Mouse (Mus musculus): ENCODE data around the gene Hmgcs2. TPM values are rescaled to one million over a fixed set of nuclear protein-coding genes. Genes with fewer than 3 reads are reported as not detected.

The Hmgcs2 gene
- polyA plus RNA-seq (2014; fragmentation: Nextera tagmentation; extraction: Ambion mirVana), result 2.9 and 5.2 TPM in 2 replicates

DNA sequence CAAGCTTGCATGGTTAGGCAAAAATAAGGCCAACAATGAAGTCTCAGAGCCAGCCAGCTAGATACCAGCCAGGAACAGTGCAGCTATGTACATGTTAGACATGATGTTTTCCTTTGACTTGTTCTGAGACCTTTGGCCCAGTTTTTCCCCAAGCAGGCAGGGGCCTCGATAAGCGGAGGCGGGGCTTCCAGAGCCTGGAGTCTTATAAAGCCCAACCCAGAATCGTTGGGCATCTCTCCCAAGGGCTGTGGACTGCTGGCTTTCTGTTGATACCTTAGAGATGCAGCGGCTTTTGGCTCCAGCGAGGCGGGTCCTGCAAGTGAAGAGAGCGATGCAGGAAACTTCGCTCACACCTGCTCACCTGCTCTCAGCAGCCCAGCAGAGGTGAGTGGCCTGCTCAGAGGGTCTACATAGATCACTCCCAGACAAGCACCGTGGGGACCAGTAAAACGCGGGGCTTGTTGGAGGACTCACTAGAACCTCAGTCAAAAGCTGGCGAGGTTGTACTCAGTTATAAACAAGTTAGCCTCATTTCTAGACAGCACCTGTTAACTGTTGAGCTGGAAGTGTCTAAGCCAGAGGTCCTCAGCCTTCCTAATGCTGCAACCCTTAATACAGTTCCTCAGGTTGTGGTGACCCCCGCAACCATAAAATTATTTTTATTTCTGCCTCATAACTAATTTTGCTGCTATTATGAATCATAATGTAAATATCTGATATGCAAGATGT, at the start of gene Hmgcs2:
Hmgcs2 (plus strand) TSS at position 232 of the 729 bp plus-strand sequence.
- ATAC-seq (ENCODE audit: low FRiP score) (peak; percentile 38), DNase-seq (ENCODE audit: low spot score) (peak; percentile 9)
- Histone ChIP-seq H3K36me3 (ENCODE audit: control insufficient read depth, insufficient read depth, low read length) (no peaks in the 10 kb centered on the region), H3K4me2 (replicated peaks; ENCODE audit: low read depth, low read length) (no peak within 1 kb of the TSS), H3K27ac (ENCODE audit: low read depth, low read length) (no peak within 1 kb of the TSS), H3K9me3 (ENCODE audit: control insufficient read depth, low read length) (no peaks in the 10 kb centered on the region), H3K4me3 (ENCODE audit: low read depth, low read length) (no peak within 1 kb of the TSS), H3K9ac (ENCODE audit: low read depth, low read length) (no peak within 1 kb of the TSS), H3K27me3 (ENCODE audit: control insufficient read depth, insufficient read depth, low read length) (no peaks in the 10 kb centered on the region), H3K4me1 (replicated peaks; ENCODE audit: control insufficient read depth, insufficient read depth, low read length) (no peaks in the 10 kb centered on the region)
- 68% methylated on average over 14 of the region's 14 CpGs for WGBS

DNA sequence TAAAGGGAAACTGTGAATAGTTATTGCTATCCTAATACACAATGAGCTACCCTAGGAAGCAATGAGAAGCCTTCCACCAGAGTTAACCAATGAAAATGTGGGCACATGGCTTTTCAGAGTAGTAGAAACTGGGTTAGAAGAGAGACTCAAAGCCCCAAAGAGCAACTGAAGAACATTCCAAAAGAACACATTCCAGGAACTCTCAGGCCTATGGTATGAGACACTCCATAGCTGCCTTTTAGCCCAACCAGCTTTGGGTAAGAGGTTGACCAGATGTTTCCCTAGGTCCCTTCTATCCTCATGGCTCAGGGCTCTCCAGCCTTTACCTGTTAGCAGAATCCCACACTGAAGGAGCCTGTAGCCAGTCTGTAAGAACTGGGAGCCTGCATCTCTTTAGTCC, 46.7 kb upstream of the Hmgcs2 start:
- DNase-seq (ENCODE audit: low spot score), result no peak
- H3K9me3 ChIP-seq (ENCODE audit: control insufficient read depth, low read length), result no peaks in the 10 kb centered on the region
- H3K4me1 ChIP-seq (replicated peaks; ENCODE audit: control insufficient read depth, insufficient read depth, low read length), result no peaks in the 10 kb centered on the region
- H3K27me3 ChIP-seq (ENCODE audit: control insufficient read depth, insufficient read depth, low read length), result no peaks in the 10 kb centered on the region
- no peak for ATAC-seq (ENCODE audit: low FRiP score)
- no peak overlapping the region for H3K27ac ChIP-seq (ENCODE audit: low read depth, low read length)
- no peaks in the 10 kb centered on the region for H3K36me3 ChIP-seq (ENCODE audit: control insufficient read depth, insufficient read depth, low read length)
- H3K4me3 ChIP-seq (ENCODE audit: low read depth, low read length), result no peak overlapping the region
- no peak overlapping the region for H3K9ac ChIP-seq (ENCODE audit: low read depth, low read length)
- H3K4me2 ChIP-seq (replicated peaks; ENCODE audit: low read depth, low read length), result no peak overlapping the region

DNA sequence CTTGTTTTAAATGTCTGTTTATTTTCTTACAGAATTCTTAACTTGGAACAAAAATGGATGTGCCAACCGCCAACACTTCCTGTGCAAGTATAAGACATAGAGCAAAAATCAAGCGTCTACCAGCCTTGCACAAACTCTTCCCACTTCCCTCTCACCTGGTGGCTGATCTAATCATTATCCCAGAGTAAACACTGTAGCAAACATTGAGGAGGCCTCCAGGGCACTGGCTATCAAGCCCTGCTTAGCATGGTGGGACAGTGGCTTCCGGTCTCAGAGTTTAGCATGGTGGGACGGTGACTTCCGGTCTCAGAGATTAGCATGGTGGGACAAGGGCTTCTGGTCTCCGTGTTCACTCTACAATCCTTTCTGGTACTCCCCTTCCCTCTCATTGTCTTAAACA, 44.0 kb upstream of the Hmgcs2 start:
- Histone ChIP-seq H3K4me1 (replicated peaks; ENCODE audit: control insufficient read depth, insufficient read depth, low read length) (no peaks in the 10 kb centered on the region), H3K9me3 (ENCODE audit: control insufficient read depth, low read length) (no peaks in the 10 kb centered on the region), H3K27ac (ENCODE audit: low read depth, low read length) (no peak overlapping the region), H3K27me3 (ENCODE audit: control insufficient read depth, insufficient read depth, low read length) (no peaks in the 10 kb centered on the region), H3K36me3 (ENCODE audit: control insufficient read depth, insufficient read depth, low read length) (no peaks in the 10 kb centered on the region), H3K9ac (ENCODE audit: low read depth, low read length) (no peak overlapping the region), H3K4me2 (replicated peaks; ENCODE audit: low read depth, low read length) (no peak overlapping the region), H3K4me3 (ENCODE audit: low read depth, low read length) (no peak overlapping the region)
- WGBS, result 92% methylated on average over 6 of the region's 6 CpGs
- ATAC-seq (ENCODE audit: low FRiP score) (no peak), DNase-seq (ENCODE audit: low spot score) (no peak)

DNA sequence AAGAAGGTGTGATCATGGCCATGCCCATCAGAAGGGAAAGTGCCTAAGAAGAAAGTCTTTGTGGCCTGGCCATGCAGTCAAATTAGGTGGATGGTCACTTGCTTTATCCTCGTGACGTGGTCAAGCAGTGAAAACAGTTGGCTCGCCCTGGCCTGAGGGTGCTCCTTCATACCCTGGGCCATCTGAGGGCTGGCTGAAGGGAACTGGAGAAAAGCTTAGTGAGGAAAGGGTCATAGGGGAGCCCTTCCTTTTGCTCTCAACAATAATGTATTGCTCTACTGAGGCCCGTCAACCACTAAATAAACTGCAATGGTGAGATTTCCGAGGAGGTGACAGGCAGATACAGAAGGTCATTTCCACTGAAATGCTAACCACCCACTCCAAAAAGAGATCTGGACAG, 43.0 kb upstream of the Hmgcs2 start:
- WGBS, result 65% methylated on average over 5 of the region's 5 CpGs
- no peak for ATAC-seq (ENCODE audit: low FRiP score)
- no peak overlapping the region for H3K4me3 ChIP-seq (ENCODE audit: low read depth, low read length)
- no peak for DNase-seq (ENCODE audit: low spot score)
- no peak overlapping the region for H3K4me2 ChIP-seq (replicated peaks; ENCODE audit: low read depth, low read length)
- H3K27ac ChIP-seq (ENCODE audit: low read depth, low read length), result no peak overlapping the region
- H3K9me3 ChIP-seq (ENCODE audit: control insufficient read depth, low read length), result no peaks in the 10 kb centered on the region
- H3K36me3 ChIP-seq (ENCODE audit: control insufficient read depth, insufficient read depth, low read length), result no peaks in the 10 kb centered on the region
- no peaks in the 10 kb centered on the region for H3K4me1 ChIP-seq (replicated peaks; ENCODE audit: control insufficient read depth, insufficient read depth, low read length)
- no peak overlapping the region for H3K9ac ChIP-seq (ENCODE audit: low read depth, low read length)
- H3K27me3 ChIP-seq (ENCODE audit: control insufficient read depth, insufficient read depth, low read length), result no peaks in the 10 kb centered on the region

DNA sequence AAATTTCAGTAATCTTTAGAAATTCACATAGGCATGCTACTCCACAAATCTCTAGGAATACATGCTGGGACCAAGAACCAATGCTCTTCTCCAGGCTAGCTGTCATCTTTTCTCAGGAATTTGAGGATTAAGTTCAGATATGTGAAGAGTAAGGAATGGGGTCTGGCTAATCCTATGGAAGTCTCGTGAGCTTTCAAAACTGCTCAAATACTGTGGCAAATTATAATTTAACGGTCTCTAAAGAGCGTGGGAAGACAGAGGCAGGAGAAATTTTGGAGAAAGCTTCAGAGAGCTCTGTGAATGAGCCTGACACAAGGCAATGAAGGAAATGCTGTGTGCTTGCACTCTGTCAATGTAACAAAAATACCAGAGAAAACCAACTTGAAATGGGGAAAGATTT, 42.1 kb upstream of the Hmgcs2 start:
- DNase-seq (ENCODE audit: low spot score) (no peak), ATAC-seq (ENCODE audit: low FRiP score) (no peak)
- WGBS, result 56% methylated on average over 3 of the region's 3 CpGs
- Histone ChIP-seq H3K4me1 (replicated peaks; ENCODE audit: control insufficient read depth, insufficient read depth, low read length) (no peaks in the 10 kb centered on the region), H3K9me3 (ENCODE audit: control insufficient read depth, low read length) (no peaks in the 10 kb centered on the region), H3K4me2 (replicated peaks; ENCODE audit: low read depth, low read length) (no peak overlapping the region), H3K9ac (ENCODE audit: low read depth, low read length) (no peak overlapping the region), H3K4me3 (ENCODE audit: low read depth, low read length) (no peak overlapping the region), H3K27ac (ENCODE audit: low read depth, low read length) (no peak overlapping the region), H3K36me3 (ENCODE audit: control insufficient read depth, insufficient read depth, low read length) (no peaks in the 10 kb centered on the region), H3K27me3 (ENCODE audit: control insufficient read depth, insufficient read depth, low read length) (no peaks in the 10 kb centered on the region)

DNA sequence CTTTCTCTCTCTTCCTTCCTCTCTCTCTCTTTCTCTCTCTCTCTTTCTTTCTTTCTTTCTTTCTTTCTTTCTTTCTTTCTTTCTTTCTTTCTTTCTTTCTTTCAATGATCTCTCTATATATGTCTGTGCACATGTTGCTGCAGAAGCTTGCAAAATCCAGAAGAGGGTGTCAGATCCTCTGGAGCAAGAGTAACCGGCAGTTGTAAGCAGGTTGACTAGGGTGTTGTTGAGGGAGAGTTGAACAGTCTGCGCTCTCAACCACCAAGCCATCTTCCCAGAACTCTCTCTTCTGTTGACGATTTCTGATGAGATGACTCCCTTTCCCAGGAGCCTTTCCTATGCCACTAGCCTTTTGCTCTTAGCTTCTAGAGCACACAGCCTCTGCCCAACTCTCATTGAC, 38.2 kb upstream of the Hmgcs2 start:
- 82% methylated on average over 3 of the region's 3 CpGs for WGBS
- no peak for ATAC-seq (ENCODE audit: low FRiP score)
- DNase-seq (ENCODE audit: low spot score), result no peak
- Histone ChIP-seq H3K4me1 (replicated peaks; ENCODE audit: control insufficient read depth, insufficient read depth, low read length) (no peaks in the 10 kb centered on the region), H3K36me3 (ENCODE audit: control insufficient read depth, insufficient read depth, low read length) (no peaks in the 10 kb centered on the region), H3K9ac (ENCODE audit: low read depth, low read length) (no peak overlapping the region), H3K9me3 (ENCODE audit: control insufficient read depth, low read length) (no peaks in the 10 kb centered on the region), H3K27ac (ENCODE audit: low read depth, low read length) (no peak overlapping the region), H3K4me2 (replicated peaks; ENCODE audit: low read depth, low read length) (no peak overlapping the region), H3K4me3 (ENCODE audit: low read depth, low read length) (no peak overlapping the region), H3K27me3 (ENCODE audit: control insufficient read depth, insufficient read depth, low read length) (no peaks in the 10 kb centered on the region)

DNA sequence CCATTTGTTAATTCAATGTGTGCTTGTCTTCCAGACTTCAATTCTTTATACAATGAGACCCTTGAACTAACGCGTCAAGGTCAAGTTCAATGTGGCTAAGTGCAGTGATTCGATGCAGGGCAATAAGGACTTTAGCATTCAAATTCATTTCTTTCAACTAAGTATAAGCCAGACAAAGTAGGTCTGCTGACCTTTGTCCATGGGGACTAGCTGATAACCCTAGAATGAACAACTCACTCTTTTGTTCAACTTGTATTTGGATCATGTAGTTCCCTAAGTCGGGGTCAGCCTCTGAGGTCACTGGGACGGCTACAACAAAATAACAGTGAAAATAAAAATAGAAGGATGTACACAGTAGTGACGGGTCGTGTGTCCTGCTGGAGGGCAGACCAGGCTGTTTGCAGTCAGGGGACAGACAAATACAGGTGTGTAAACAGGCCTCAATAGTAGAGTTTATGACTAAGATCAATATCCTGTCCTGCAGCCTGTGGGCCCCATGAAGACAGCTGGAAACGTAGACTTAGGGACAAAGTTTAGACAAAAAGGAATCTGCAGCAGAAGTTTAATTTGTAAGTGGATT, 37.7 kb upstream of the Hmgcs2 start:
- H3K27ac ChIP-seq (ENCODE audit: low read depth, low read length), result no peak overlapping the region
- H3K4me2 ChIP-seq (replicated peaks; ENCODE audit: low read depth, low read length), result no peak overlapping the region
- 61% methylated on average over 8 of the region's 8 CpGs for WGBS

DNA sequence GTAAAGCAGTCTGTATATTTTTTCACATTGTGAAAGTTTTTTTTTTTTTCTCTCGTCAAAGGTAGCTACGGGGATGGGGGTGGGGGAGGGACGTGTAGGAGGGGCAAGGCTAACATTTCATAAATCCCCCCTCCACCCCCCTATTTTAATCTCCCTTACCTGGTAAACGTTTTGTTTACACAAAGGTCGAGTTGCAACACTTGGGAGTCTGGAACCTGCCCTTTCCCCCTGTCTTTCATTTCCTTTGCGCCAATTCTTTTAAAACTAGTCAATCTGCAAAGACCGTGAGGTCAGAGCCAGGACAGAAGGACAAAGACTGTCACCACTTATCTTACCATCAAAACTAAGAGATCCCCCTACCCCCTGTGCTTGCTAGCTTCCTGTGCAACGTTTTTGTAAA, 34.3 kb upstream of the Hmgcs2 start:
- ATAC-seq (ENCODE audit: low FRiP score), result no peak
- Histone ChIP-seq H3K9ac (ENCODE audit: low read depth, low read length) (no peak overlapping the region), H3K4me1 (replicated peaks; ENCODE audit: control insufficient read depth, insufficient read depth, low read length) (no peaks in the 10 kb centered on the region), H3K36me3 (ENCODE audit: control insufficient read depth, insufficient read depth, low read length) (no peaks in the 10 kb centered on the region), H3K9me3 (ENCODE audit: control insufficient read depth, low read length) (no peaks in the 10 kb centered on the region), H3K27ac (ENCODE audit: low read depth, low read length) (no peak overlapping the region), H3K4me2 (replicated peaks; ENCODE audit: low read depth, low read length) (no peak overlapping the region), H3K27me3 (ENCODE audit: control insufficient read depth, insufficient read depth, low read length) (no peaks in the 10 kb centered on the region), H3K4me3 (ENCODE audit: low read depth, low read length) (no peak overlapping the region)
- DNase-seq (ENCODE audit: low spot score), result no peak
- 16% methylated on average over 8 of the region's 8 CpGs for WGBS

More for the DNA sequence above, 37.7 kb upstream of the Hmgcs2 start:
- no peak for ATAC-seq (ENCODE audit: low FRiP score)
- Histone ChIP-seq H3K27me3 (ENCODE audit: control insufficient read depth, insufficient read depth, low read length) (no peaks in the 10 kb centered on the region), H3K9ac (ENCODE audit: low read depth, low read length) (no peak overlapping the region), H3K9me3 (ENCODE audit: control insufficient read depth, low read length) (no peaks in the 10 kb centered on the region), H3K36me3 (ENCODE audit: control insufficient read depth, insufficient read depth, low read length) (no peaks in the 10 kb centered on the region), H3K4me1 (replicated peaks; ENCODE audit: control insufficient read depth, insufficient read depth, low read length) (no peaks in the 10 kb centered on the region), H3K4me3 (ENCODE audit: low read depth, low read length) (no peak overlapping the region)
- DNase-seq (ENCODE audit: low spot score), result no peak

All from hindbrain, embryonic 11.5 days (tissue).